Mouse (Mus musculus) adrenal gland, adult 8-10 months (tissue): ENCODE data around the gene Tbc1d13. TPM values are rescaled to one million over a fixed set of nuclear protein-coding genes. Genes with fewer than 3 reads are reported as not detected.
"Not testable (repeated sequence)": the region's sequence is repeated elsewhere in the genome, so short reads cannot be mapped to it uniquely, and the experiment has no call there.

Experiments
- DNase-seq: peaks from one replicate; pipeline ENCODE4 v3.0.0; 2022
- total RNA-seq, 4 experiments: library from RNA; stranded (reverse); gene quantifications; 2 replicates each; pipeline ENCODE4 v1.2.4; 2022

Gene Tbc1d13
- total RNA-seq, 4 experiments from 2014 or later = 58.6 to 71.5 (median 64.5) TPM

- no peak for DNase-seq
These were observed 3.4 kb upstream of the Tbc1d13 start for GRCm38 (mm10) chr2:30130156-30130555.

GRCm38 (mm10) chr2:30131240-30131639 is 2.3 kb upstream of the Tbc1d13 start:
- DNase-seq = not testable (repeated sequence)

GRCm38 (mm10) chr2:30132801-30133612 is 539 bp upstream of the Tbc1d13 start:
- no peak for DNase-seq

- DNase-seq = no peak
These were observed 799 bp downstream of the Tbc1d13 start for GRCm38 (mm10) chr2:30134378-30134711.

GRCm38 (mm10) chr2:30134928-30135620 is 1.5 kb downstream of the Tbc1d13 start:
- no peak for DNase-seq

GRCm38 (mm10) chr2:30136458-30136857 is 2.9 kb downstream of the Tbc1d13 start:
- DNase-seq = no peak

- not testable (repeated sequence) for DNase-seq
These were observed 6.5 kb downstream of the Tbc1d13 start for GRCm38 (mm10) chr2:30140021-30140420.

- DNase-seq = no peak
These were observed 10.9 kb downstream of the Tbc1d13 start for GRCm38 (mm10) chr2:30144436-30144835.

- peak; percentile 86 for DNase-seq
These were observed 13.9 kb downstream of the Tbc1d13 start for GRCm38 (mm10) chr2:30147466-30147865.

- DNase-seq = no peak
These were observed 18.3 kb downstream of the Tbc1d13 start for GRCm38 (mm10) chr2:30151840-30152239.

- DNase-seq = no peak
These were observed 19.1 kb downstream of the Tbc1d13 start for GRCm38 (mm10) chr2:30152616-30153015.

GRCm38 (mm10) chr2:30159871-30160270 is 26.3 kb downstream of the Tbc1d13 start:
- DNase-seq = not testable (repeated sequence)

GRCm38 (mm10) chr2:30161809-30162208 is 28.3 kb downstream of the Tbc1d13 start:
- no peak for DNase-seq

GRCm38 (mm10) chr2:30164340-30164932 is 30.9 kb downstream of the Tbc1d13 start:
- DNase-seq = no peak

- DNase-seq = no peak
These were observed 33.1 kb downstream of the Tbc1d13 start for GRCm38 (mm10) chr2:30166677-30167076.

- peak; percentile 91 for DNase-seq
These were observed 37.9 kb downstream of the Tbc1d13 start, which contains the start of gene Endog for GRCm38 (mm10) chr2:30171371-30171996. Endog (plus strand) TSS chr2:30171493.

- DNase-seq = no peak
These were observed 38.4 kb downstream of the Tbc1d13 start for GRCm38 (mm10) chr2:30171997-30172382.

- no peak for DNase-seq
These were observed 40.1 kb downstream of the Tbc1d13 start for GRCm38 (mm10) chr2:30173541-30174240.

GRCm38 (mm10) chr2:30175897-30176296 is 42.4 kb downstream of the Tbc1d13 start:
- DNase-seq = no peak

GRCm38 (mm10) chr2:30176561-30176960 is 43.0 kb downstream of the Tbc1d13 start:
- no peak for DNase-seq

- peak; percentile 94 for DNase-seq
These were observed 44.4 kb downstream of the Tbc1d13 start, which contains the start of gene Spout1 for GRCm38 (mm10) chr2:30177700-30178675. Spout1 (minus strand) TSS chr2:30178459.
